Mouse (Mus musculus): ENCODE data around the gene Nudt15. TPM values are rescaled to one million over a fixed set of nuclear protein-coding genes. Genes with fewer than 3 reads are reported as not detected.

Nudt15 gene
- polyA plus RNA-seq, 1 experiment = 2.2 TPM

GRCm38 (mm10) chr14:73469506-73469905, 78.5 kb downstream of the Nudt15 start:
- no peaks in the 10 kb centered on the region for H3K36me3 ChIP-seq (ENCODE audit: control insufficient read depth, insufficient read depth)
- H3K27me3 ChIP-seq (ENCODE audit: control insufficient read depth, insufficient read depth, insufficient read length) = no peaks in the 10 kb centered on the region
- H3K79me2 ChIP-seq (ENCODE audit: control insufficient read depth, insufficient read depth) = no peaks in the 10 kb centered on the region
- no peak overlapping the region for H3K4me3 ChIP-seq (ENCODE audit: insufficient read depth, poor library complexity, severe bottlenecking)
- no peaks in the 10 kb centered on the region for H3K79me3 ChIP-seq (ENCODE audit: low read depth)
- TF ChIP-seq MAX (IDR thresholded peaks at IDR 0.05) (no peak), CEBPB (IDR thresholded peaks at IDR 0.05; ENCODE audit: low read depth) (no peak), FOSL1 (IDR thresholded peaks at IDR 0.05; ENCODE audit: insufficient read depth, low read length, poor library complexity, severe bottlenecking) (no peak), MYOD1 (IDR thresholded peaks at IDR 0.05; ENCODE audit: control insufficient read depth, insufficient read length, low read depth) (no peak), MYOG (IDR thresholded peaks at IDR 0.05; ENCODE audit: control insufficient read depth, extremely low read depth, insufficient read length) (no peak), CTCF (IDR thresholded peaks at IDR 0.05; ENCODE audit: control insufficient read depth, insufficient read depth, insufficient read length) (no peak), USF1 (IDR thresholded peaks at IDR 0.05; ENCODE audit: low read depth) (no peak)
- no peak overlapping the region for H3ac ChIP-seq (ENCODE audit: control insufficient read depth, insufficient read length, low read depth)

Other genes starting within 250 kb of the Nudt15 start
- 2.7 TPM for gene Rb1, start 222.4 kb downstream of the Nudt15 start, polyA plus RNA-seq (2012; fragmentation: generic; extraction: Trizol)
- 153 TPM for gene Itm2b, start 163.0 kb downstream of the Nudt15 start, polyA plus RNA-seq (2012; fragmentation: generic; extraction: Trizol)
- 31.6 TPM for gene Med4, start 38.2 kb downstream of the Nudt15 start, polyA plus RNA-seq (2012; fragmentation: generic; extraction: Trizol)
- gene Sucla2, start 22.9 kb downstream of the Nudt15 start, polyA plus RNA-seq (2012; fragmentation: generic; extraction: Trizol) = 29.7 TPM
- gene Gm21750, start 113.0 kb upstream of the Nudt15 start, polyA plus RNA-seq (2012; fragmentation: generic; extraction: Trizol) = not detected